Mouse (Mus musculus) heart, postnatal 0 days (tissue): ENCODE results near the gene Nxt1. TPM values are rescaled to one million over a fixed set of nuclear protein-coding genes. Genes with fewer than 3 reads are reported as not detected.

Source experiments
- ATAC-seq: fragments of 200-750 bp; cut with Nextera tagmentation; 2 replicates; pipeline ENCODE4 v1.8.0; 2017; ENCODE audit warnings: low read depth, moderate number of reproducible peaks, moderate library complexity; ENCODE audit not compliant: insufficient read depth
- DNase-seq: peaks from one replicate; pipeline ENCODE4 v3.0.0-alpha.2; 2016; ENCODE audit warnings: low spot score
- H3K27ac ChIP-seq: fragments of 300-500 bp; sonication (generic); 2 replicates; pipeline ENCODE4 v1.5.1; 2014; ENCODE audit warnings: low read depth, mild to moderate bottlenecking
- H3K27me3 ChIP-seq: fragments of 300-500 bp; sonication (generic); 2 replicates; pipeline ENCODE4 v1.6.1; 2014; ENCODE audit warnings: low read length, mixed read lengths; ENCODE audit not compliant: control insufficient read depth, insufficient read depth
- H3K36me3 ChIP-seq: fragments of 300-500 bp; sonication (generic); replicated peaks from 2 replicates; pipeline ENCODE4 v1.6.1; 2014; ENCODE audit warnings: low read length, mixed read lengths; ENCODE audit not compliant: control insufficient read depth, insufficient read depth
- H3K4me1 ChIP-seq: fragments of 300-500 bp; sonication (generic); 2 replicates; pipeline ENCODE4 v1.6.1; 2014; ENCODE audit warnings: antibody characterized with exemption; ENCODE audit not compliant: control insufficient read depth, insufficient read depth
- H3K4me2 ChIP-seq: fragments of 300-500 bp; sonication (generic); 2 replicates; pipeline ENCODE4 v1.6.1; 2014; ENCODE audit warnings: low read depth, mild to moderate bottlenecking, low read length, moderate library complexity
- H3K4me3 ChIP-seq: fragments of 300-500 bp; sonication (generic); 2 replicates; pipeline ENCODE4 v1.5.1; 2014; ENCODE audit warnings: low read depth, low read length
- H3K9ac ChIP-seq: fragments of 300-500 bp; sonication (generic); replicated peaks from 2 replicates; pipeline ENCODE4 v1.6.1; 2014; ENCODE audit warnings: low read depth, low read length, mixed read lengths
- H3K9me3 ChIP-seq: fragments of 300-500 bp; sonication (generic); replicated peaks from 2 replicates; pipeline ENCODE4 v1.6.1; 2016; ENCODE audit warnings: low read length; ENCODE audit not compliant: control insufficient read depth
- CTCF ChIP-seq: IDR thresholded peaks from 2 replicates; pipeline ENCODE4 v1.5.1; 2016; ENCODE audit warnings: antibody characterized with exemption, control low read depth, low read depth
- EP300 ChIP-seq: IDR thresholded peaks from 2 replicates; pipeline ENCODE4 v1.6.1; 2016; ENCODE audit warnings: antibody characterized with exemption, low read depth
- WGBS: fragments of 180-500 bp; shearing (Covaris S2); extraction: QIAGEN DNeasy Blood & Tissue Kit; methylation state at CpG from one replicate; pipeline ENCODE4 v1.1.7; 2014; 5-methylcytosine and 5-hydroxymethylcytosine counted together
- polyA plus RNA-seq: library from polyadenylated mRNA; unstranded; fragments of >200 nt; fragmentation: Nextera tagmentation; extraction: Ambion mirVana; gene quantifications from 2 replicates; pipeline ENCODE4 v1.2.1, GENCODE M21; 2015
- total RNA-seq: library from RNA; depleted of rRNA; stranded (reverse); fragments of >200 nt; gene quantifications from 2 replicates; pipeline ENCODE4 v1.2.3, GENCODE M21; 2014; ENCODE audit warnings: low replicate concordance; rRNA removed

The Nxt1 gene
- total and polyA plus RNA-seq, 2 experiments from 2014 or later, result 28.6 to 38.9 TPM

DNA sequence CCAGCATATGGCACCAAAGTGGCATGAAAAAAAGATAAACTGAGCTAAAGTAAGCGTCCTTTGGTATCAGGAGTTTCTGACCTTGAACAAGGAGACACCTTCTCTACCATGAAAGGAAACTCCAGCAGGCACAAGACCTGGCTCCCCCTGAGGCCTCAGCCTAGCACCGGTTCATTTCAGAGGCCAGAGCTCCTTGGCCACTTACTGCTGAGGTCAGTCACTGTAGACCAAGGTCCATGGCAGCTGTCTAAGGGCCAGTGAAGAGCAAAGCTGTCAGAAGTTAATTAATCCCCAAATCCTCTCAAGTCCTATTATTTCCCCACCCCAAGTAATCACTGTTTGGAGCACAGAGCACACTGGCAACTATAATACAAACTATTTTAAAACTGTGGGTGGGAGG, 44.7 kb downstream of the Nxt1 start:
- Histone ChIP-seq H3K9me3 (no peaks in the 10 kb centered on the region), H3K4me3 (no peak overlapping the region), H3K36me3 (no peaks in the 10 kb centered on the region; the same call in 1 of the 2 replicates), H3K4me2 (no peak overlapping the region), H3K9ac (no peak overlapping the region), H3K4me1 (peaks cover 18% of the 10 kb centered on the region; the same call in 1 of the 2 replicates), H3K27ac (peak overlapping the region; percentile 66), H3K27me3 (no peaks in the 10 kb centered on the region)
- 26% methylated on average over 2 of the region's 2 CpGs for WGBS
- ATAC-seq, result 0 out of 2 replicates have a peak, but pooled peaks have one; percentile 51
- DNase-seq, result peak; percentile 21
- no peak for TF ChIP-seq CTCF
- TF ChIP-seq EP300, result no peak

DNA sequence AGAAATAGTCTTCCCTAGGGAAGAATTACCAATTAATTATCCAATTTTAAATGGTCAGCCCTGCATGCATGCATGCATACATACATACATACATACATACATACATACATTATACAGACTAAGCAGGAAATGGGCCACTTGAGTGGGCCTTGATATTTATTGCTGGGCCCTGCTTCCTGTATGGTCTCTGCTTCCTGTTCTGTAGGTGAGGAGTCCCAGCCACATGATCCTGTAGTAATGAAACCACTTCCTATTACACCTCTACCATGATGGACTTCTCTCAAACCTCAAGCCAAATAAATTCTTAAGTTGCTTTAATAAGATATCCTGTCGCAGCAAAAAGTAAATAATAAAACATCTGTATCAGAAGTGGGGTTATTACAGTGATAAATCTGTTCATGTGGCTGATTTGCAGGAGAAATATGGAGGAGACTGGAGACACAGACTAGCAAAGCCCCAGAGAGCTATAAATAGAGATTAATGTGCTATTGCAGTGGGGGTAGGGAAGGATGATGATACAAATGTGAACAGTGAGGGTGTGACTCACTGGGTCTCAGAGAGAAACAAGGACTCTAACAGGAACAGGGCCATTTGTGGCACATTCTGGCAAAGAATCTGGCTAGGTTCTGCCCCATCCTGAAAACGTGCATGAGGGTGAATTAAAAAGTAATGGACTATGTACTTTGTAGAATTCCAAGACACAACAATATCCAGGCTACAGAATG, 47.0 kb downstream of the Nxt1 start:
- TF ChIP-seq CTCF (no peak), EP300 (no peak)
- H3K9me3 ChIP-seq, result no peaks in the 10 kb centered on the region
- no peak overlapping the region for H3K4me2 ChIP-seq
- peak; percentile 68 for ATAC-seq
- H3K36me3 ChIP-seq, result no peaks in the 10 kb centered on the region
- H3K9ac ChIP-seq, result no peak overlapping the region
- WGBS, result 62% methylated on average over 2 of the region's 2 CpGs
- DNase-seq, result no peak
- H3K27ac ChIP-seq, result no peak overlapping the region
- peaks cover 18% of the 10 kb centered on the region; the same call in 1 of the 2 replicates for H3K4me1 ChIP-seq
- H3K4me3 ChIP-seq, result no peak overlapping the region
- H3K27me3 ChIP-seq, result no peaks in the 10 kb centered on the region

Other genes starting within 250 kb of the Nxt1 start
- 106 and 120 TPM in 2 replicates for gene Cd93, start 229.0 kb upstream of the Nxt1 start, total RNA-seq
- gene Cd93, start 229.0 kb upstream of the Nxt1 start, polyA plus RNA-seq, result 21.1 and 21.2 TPM in 2 replicates
- 21.9 and 40.1 TPM in 2 replicates for gene Gzf1, start 8.4 kb downstream of the Nxt1 start, total RNA-seq
- gene Gzf1, start 8.4 kb downstream of the Nxt1 start, polyA plus RNA-seq, result 12.4 and 14.3 TPM in 2 replicates
- 2.3 and 3.7 TPM in 2 replicates for gene Napb, start 59.9 kb downstream of the Nxt1 start, total RNA-seq
- 1.5 TPM in 2 replicates for gene Napb, start 59.9 kb downstream of the Nxt1 start, polyA plus RNA-seq
- gene Cstl1, start 77.8 kb downstream of the Nxt1 start, total RNA-seq, result not detected in 2 replicates
- not detected in 2 replicates for gene Cstl1, start 77.8 kb downstream of the Nxt1 start, polyA plus RNA-seq
- not detected in 2 replicates for gene Cst11, start 98.9 kb downstream of the Nxt1 start, total RNA-seq
- gene Cst11, start 98.9 kb downstream of the Nxt1 start, polyA plus RNA-seq, result not detected in 2 replicates
- gene 8030411F24Rik, start 109.4 kb downstream of the Nxt1 start, total RNA-seq, result not detected in 2 replicates
- gene 8030411F24Rik, start 109.4 kb downstream of the Nxt1 start, polyA plus RNA-seq, result not detected in 2 replicates
- gene Cst12, start 116.8 kb downstream of the Nxt1 start, total RNA-seq, result not detected in 2 replicates
- not detected in 2 replicates for gene Cst12, start 116.8 kb downstream of the Nxt1 start, polyA plus RNA-seq
- not detected in 2 replicates for gene Cst8, start 126.2 kb downstream of the Nxt1 start, total RNA-seq
- not detected in 2 replicates for gene Cst8, start 126.2 kb downstream of the Nxt1 start, polyA plus RNA-seq
- gene Cst13, start 147.5 kb downstream of the Nxt1 start, total RNA-seq, result not detected in 2 replicates
- not detected in 2 replicates for gene Cst13, start 147.5 kb downstream of the Nxt1 start, polyA plus RNA-seq
- gene Cst9, start 162.5 kb downstream of the Nxt1 start, total RNA-seq, result 6.6 TPM in 1 of 2 replicates, not detected in the other
- 14.8 and 16.8 TPM in 2 replicates for gene Cst9, start 162.5 kb downstream of the Nxt1 start, polyA plus RNA-seq
- gene 9230104L09Rik, start 192.4 kb downstream of the Nxt1 start, total RNA-seq, result not detected in 2 replicates
- 0.98 and 1.5 TPM in 2 replicates for gene 9230104L09Rik, start 192.4 kb downstream of the Nxt1 start, polyA plus RNA-seq
- gene Cst3, start 203.1 kb downstream of the Nxt1 start, total RNA-seq, result 499 and 550 TPM in 2 replicates
- 883 and 898 TPM in 2 replicates for gene Cst3, start 203.1 kb downstream of the Nxt1 start, polyA plus RNA-seq